Mouse (Mus musculus): Measurements from ENCODE around the gene Ptgs1. TPM values are rescaled to one million over a fixed set of nuclear protein-coding genes. Genes with fewer than 3 reads are reported as not detected.

The Ptgs1 gene
- polyA plus RNA-seq, 1 experiment from 2014 or later, result 23.3 TPM

DNA sequence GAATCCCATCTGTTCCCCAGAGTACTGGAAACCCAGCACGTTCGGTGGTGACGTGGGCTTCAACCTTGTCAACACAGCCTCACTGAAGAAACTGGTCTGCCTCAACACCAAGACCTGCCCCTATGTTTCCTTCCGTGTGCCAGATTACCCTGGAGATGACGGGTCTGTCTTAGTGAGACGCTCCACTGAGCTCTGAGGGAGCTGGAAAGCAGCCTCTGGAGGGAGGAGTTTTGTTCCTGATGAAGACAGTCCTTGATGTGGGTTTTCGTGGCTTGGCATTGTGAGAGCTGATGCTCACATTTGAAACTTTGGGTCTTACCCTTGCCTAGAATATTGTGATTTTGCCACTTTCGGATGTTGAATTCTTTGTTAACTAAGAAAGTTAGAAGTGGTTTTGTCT lies 20.9 kb downstream of the Ptgs1 start:
- Histone ChIP-seq H3K36me3 (peaks cover 11% of the 10 kb centered on the region; the same call in 1 of the 2 replicates), H3K4me2 (no peak overlapping the region), H3K9me3 (no peaks in the 10 kb centered on the region), H3K9ac (no peak overlapping the region), H3K27ac (replicated peaks) (no peak overlapping the region), H3K27me3 (replicated peaks) (no peaks in the 10 kb centered on the region), H3K4me3 (no peak overlapping the region), H3K4me1 (peaks cover 4% of the 10 kb centered on the region; the same call in 1 of the 2 replicates)
- 51% methylated on average over 8 of the region's 8 CpGs for WGBS
- ATAC-seq (ENCODE audit: extremely low read depth, insufficient number of reproducible peaks, low FRiP score, low TSS enrichment), result no peak

GRCm38 (mm10) chr2:36252505-36252904 lies 22.3 kb downstream of the Ptgs1 start:
- ATAC-seq (ENCODE audit: extremely low read depth, insufficient number of reproducible peaks, low FRiP score, low TSS enrichment), result no peak
- H3K9ac ChIP-seq, result no peak overlapping the region
- no peaks in the 10 kb centered on the region for H3K9me3 ChIP-seq
- peaks cover 8% of the 10 kb centered on the region; the same call in 1 of the 2 replicates for H3K36me3 ChIP-seq
- WGBS, result 76% methylated on average over 4 of the region's 4 CpGs
- H3K4me2 ChIP-seq, result no peak overlapping the region
- no peak overlapping the region for H3K27ac ChIP-seq (replicated peaks)
- H3K4me3 ChIP-seq, result no peak overlapping the region
- peaks cover 4% of the 10 kb centered on the region; the same call in 1 of the 2 replicates for H3K4me1 ChIP-seq
- no peaks in the 10 kb centered on the region for H3K27me3 ChIP-seq (replicated peaks)

DNA sequence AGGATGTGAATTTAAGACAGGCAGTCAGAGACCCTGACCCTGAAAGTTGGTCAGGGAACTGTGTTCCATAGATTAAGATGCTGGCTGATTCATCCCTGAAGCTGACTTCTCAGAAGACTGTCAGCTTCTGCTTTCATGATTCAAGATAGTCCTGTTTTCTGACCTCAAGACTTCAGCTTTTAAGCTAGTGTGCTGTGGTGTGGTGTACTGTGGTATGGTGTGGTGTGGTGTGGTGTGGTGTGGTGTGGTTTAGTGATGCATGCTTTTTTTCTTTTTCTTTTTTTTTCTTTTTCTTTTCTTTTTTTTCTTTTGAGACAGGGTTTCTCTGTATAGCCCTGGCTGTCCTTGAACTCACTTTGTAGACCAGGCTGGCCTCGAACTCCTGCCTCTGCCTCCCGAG lies 24.2 kb downstream of the Ptgs1 start:
- H3K9ac ChIP-seq, result no peak overlapping the region
- no peaks in the 10 kb centered on the region for H3K9me3 ChIP-seq
- H3K4me2 ChIP-seq, result no peak overlapping the region
- H3K4me1 ChIP-seq, result peaks cover 4% of the 10 kb centered on the region; the same call in 1 of the 2 replicates
- no peaks in the 10 kb centered on the region; the same call in 1 of the 2 replicates for H3K27me3 ChIP-seq (replicated peaks)
- 83% methylated on average over 2 of the region's 2 CpGs for WGBS
- H3K27ac ChIP-seq (replicated peaks), result no peak overlapping the region
- no peak for ATAC-seq (ENCODE audit: extremely low read depth, insufficient number of reproducible peaks, low FRiP score, low TSS enrichment)
- no peak overlapping the region for H3K4me3 ChIP-seq
- H3K36me3 ChIP-seq, result peaks cover 3% of the 10 kb centered on the region; the same call in 1 of the 2 replicates

GRCm38 (mm10) chr2:36256931-36257330 lies 26.7 kb downstream of the Ptgs1 start:
- ATAC-seq (ENCODE audit: extremely low read depth, insufficient number of reproducible peaks, low FRiP score, low TSS enrichment), result no peak
- Histone ChIP-seq H3K4me1 (no peaks in the 10 kb centered on the region), H3K36me3 (no peaks in the 10 kb centered on the region), H3K27me3 (replicated peaks) (no peaks in the 10 kb centered on the region; the same call in 1 of the 2 replicates), H3K27ac (replicated peaks) (no peak overlapping the region), H3K9ac (no peak overlapping the region), H3K4me3 (no peak overlapping the region), H3K9me3 (no peaks in the 10 kb centered on the region), H3K4me2 (no peak overlapping the region)

DNA sequence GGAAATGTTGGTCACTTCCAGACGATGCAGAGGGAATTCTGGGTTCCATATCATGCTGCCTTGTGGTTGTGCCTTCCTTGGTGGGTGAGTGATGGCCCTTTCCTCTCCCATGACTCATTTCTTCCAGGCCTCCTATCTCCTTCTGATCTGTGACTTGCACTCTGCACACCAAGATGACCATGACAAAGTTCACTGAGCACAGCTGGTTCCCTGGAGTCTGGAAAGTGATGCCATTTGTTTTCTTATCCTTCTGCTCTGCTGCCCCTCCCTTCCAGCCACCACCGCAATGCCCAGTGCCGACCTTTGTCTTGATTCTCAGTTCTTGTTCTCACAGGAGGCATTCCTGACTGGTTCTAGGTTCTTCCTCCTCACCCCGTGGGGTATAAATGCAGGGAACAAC lies 29.2 kb downstream of the Ptgs1 start:
- Histone ChIP-seq H3K4me1 (no peaks in the 10 kb centered on the region), H3K4me3 (no peak overlapping the region), H3K9ac (no peak overlapping the region), H3K4me2 (no peak overlapping the region), H3K36me3 (no peaks in the 10 kb centered on the region), H3K9me3 (no peaks in the 10 kb centered on the region), H3K27me3 (replicated peaks) (no peaks in the 10 kb centered on the region; the same call in 1 of the 2 replicates), H3K27ac (replicated peaks) (no peak overlapping the region)
- ATAC-seq (ENCODE audit: extremely low read depth, insufficient number of reproducible peaks, low FRiP score, low TSS enrichment), result no peak
- WGBS, result 63% methylated on average over 4 of the region's 4 CpGs

DNA sequence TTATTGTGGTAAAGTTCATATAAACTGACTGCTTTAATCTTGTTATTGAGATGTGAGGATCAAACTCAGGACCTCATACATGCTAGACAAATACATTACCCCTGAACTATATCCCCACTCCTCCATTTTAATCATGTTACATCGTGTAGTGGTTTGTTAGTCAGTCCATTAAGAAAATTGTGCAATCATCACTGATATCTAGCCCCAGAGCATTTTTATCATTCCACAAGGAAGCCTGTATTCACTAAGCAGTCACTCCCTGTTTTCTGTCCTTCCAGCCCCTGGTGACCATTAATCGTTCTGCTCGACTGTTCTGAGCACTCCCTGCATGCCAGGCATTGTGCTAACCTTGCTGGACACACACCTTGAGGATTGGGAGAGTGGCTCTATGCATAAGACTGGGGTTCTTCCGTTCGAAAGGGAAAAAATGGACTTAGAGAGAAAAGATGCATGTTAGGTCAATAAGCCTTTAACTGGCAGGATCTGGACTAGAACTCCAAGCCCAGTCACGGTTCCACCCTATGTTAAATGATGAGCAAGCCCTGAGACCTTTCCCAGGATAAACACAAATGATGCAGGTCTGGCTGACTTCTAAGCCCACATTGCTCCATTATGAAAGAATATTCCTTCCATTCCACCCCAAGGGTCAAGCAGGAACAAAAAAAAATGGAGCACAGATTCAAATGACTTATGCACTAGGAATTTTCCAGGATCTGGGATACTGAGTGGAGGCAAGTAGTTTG lies 29.7 kb downstream of the Ptgs1 start:
- H3K36me3 ChIP-seq, result no peaks in the 10 kb centered on the region
- H3K4me1 ChIP-seq, result no peaks in the 10 kb centered on the region
- H3K4me3 ChIP-seq, result no peak overlapping the region
- no peak overlapping the region for H3K27ac ChIP-seq (replicated peaks)
- 77% methylated on average over 6 of the region's 6 CpGs for WGBS
- ATAC-seq (ENCODE audit: extremely low read depth, insufficient number of reproducible peaks, low FRiP score, low TSS enrichment), result no peak
- no peak overlapping the region for H3K9ac ChIP-seq
- H3K9me3 ChIP-seq, result no peaks in the 10 kb centered on the region
- no peaks in the 10 kb centered on the region; the same call in 1 of the 2 replicates for H3K27me3 ChIP-seq (replicated peaks)
- H3K4me2 ChIP-seq, result no peak overlapping the region

- H3K4me3 ChIP-seq, result no peak overlapping the region
- H3K4me1 ChIP-seq, result no peaks in the 10 kb centered on the region
- no peaks in the 10 kb centered on the region for H3K9me3 ChIP-seq
- ATAC-seq (ENCODE audit: extremely low read depth, insufficient number of reproducible peaks, low FRiP score, low TSS enrichment), result no peak
- no peak overlapping the region for H3K27ac ChIP-seq (replicated peaks)
- no peak overlapping the region for H3K4me2 ChIP-seq
- H3K9ac ChIP-seq, result no peak overlapping the region
- WGBS, result 71% methylated on average over 4 of the region's 4 CpGs
- H3K27me3 ChIP-seq (replicated peaks), result no peaks in the 10 kb centered on the region; the same call in 1 of the 2 replicates
- H3K36me3 ChIP-seq, result no peaks in the 10 kb centered on the region
Observed at GRCm38 (mm10) chr2:36262025-36262424, 31.8 kb downstream of the Ptgs1 start.

DNA sequence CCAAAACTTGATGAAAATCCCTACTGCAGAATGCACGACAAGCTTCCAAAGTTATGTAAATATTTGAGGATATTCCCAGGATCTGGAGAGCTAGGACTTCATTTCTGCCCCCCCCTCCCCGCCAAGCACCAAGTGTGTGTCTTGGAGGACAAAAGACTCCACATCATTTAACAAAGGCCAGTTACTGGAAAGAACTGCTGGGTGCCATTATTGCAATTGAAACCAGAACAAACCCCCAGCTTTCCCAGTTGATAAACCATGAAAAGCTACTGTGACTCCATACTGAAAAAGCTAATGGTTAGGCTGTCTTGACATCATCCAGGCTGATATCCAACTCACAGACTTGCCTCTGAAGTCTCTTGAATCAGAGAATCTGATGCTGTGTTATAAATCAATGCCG lies 39.2 kb downstream of the Ptgs1 start:
- H3K27ac ChIP-seq (replicated peaks), result no peak overlapping the region
- H3K36me3 ChIP-seq, result no peaks in the 10 kb centered on the region
- H3K4me1 ChIP-seq, result no peaks in the 10 kb centered on the region
- no peak overlapping the region for H3K4me3 ChIP-seq
- H3K4me2 ChIP-seq, result no peak overlapping the region
- ATAC-seq (ENCODE audit: extremely low read depth, insufficient number of reproducible peaks, low FRiP score, low TSS enrichment), result no peak
- no peak overlapping the region for H3K9ac ChIP-seq
- no peaks in the 10 kb centered on the region for H3K9me3 ChIP-seq
- H3K27me3 ChIP-seq (replicated peaks), result 0 out of 2 replicates have a peak, but pooled peaks cover 6% of the 10 kb centered on the region
- 67% methylated on average over 3 of the region's 3 CpGs for WGBS

- ATAC-seq (ENCODE audit: extremely low read depth, insufficient number of reproducible peaks, low FRiP score, low TSS enrichment), result no peak
- WGBS, result 37% methylated on average over 2 of the region's 2 CpGs
Observed at GRCm38 (mm10) chr2:36270186-36270585, 40.0 kb downstream of the Ptgs1 start.

GRCm38 (mm10) chr2:36271085-36271484 lies 40.9 kb downstream of the Ptgs1 start:
- ATAC-seq (ENCODE audit: extremely low read depth, insufficient number of reproducible peaks, low FRiP score, low TSS enrichment), result no peak

More at GRCm38 (mm10) chr2:36270186-36270585, 40.0 kb downstream of the Ptgs1 start:
- H3K9me3 ChIP-seq, result no peaks in the 10 kb centered on the region
- H3K9ac ChIP-seq, result no peak overlapping the region
- no peak overlapping the region for H3K27ac ChIP-seq (replicated peaks)
- H3K4me1 ChIP-seq, result no peaks in the 10 kb centered on the region
- no peak overlapping the region for H3K4me3 ChIP-seq
- no peaks in the 10 kb centered on the region for H3K36me3 ChIP-seq
- no peak overlapping the region for H3K4me2 ChIP-seq
- 0 out of 2 replicates have a peak, but pooled peaks cover 6% of the 10 kb centered on the region for H3K27me3 ChIP-seq (replicated peaks)

DNA sequence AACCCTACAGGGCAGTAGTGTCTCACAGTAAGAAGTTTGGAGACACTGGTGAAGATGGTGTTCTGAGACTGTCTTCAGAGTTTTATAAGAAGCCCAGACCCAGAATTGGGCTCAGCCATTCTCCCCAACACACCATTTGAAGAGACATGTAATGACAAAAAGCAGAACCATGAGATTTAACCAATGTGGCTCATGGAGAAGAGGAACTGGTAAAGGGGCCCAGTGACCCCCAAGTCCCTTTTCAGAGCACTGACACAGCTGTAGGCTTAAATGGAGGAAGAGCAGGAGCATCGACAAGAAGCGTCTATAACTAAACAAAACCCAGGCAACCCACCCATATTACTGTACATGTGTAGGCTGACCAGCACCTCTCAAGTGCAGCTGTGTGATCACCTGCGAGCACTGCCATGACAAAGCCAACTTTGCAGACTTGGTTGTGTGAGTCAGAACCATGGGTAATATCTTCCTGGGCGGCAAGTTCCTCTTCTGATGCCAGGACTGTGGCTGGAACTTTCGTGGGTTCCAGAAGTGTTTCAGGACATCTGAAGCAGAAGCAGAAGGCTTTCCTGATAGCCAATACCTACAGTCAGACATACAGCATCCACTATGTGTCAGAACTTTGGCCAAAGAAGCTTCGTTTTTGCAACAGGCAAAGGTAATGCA lies 42.2 kb downstream of the Ptgs1 start:
- Histone ChIP-seq H3K9me3 (no peaks in the 10 kb centered on the region), H3K27ac (replicated peaks) (no peak overlapping the region), H3K4me1 (no peaks in the 10 kb centered on the region), H3K9ac (no peak overlapping the region), H3K36me3 (no peaks in the 10 kb centered on the region), H3K4me3 (no peak overlapping the region), H3K4me2 (no peak overlapping the region), H3K27me3 (replicated peaks) (0 out of 2 replicates have a peak, but pooled peaks cover 6% of the 10 kb centered on the region)
- ATAC-seq (ENCODE audit: extremely low read depth, insufficient number of reproducible peaks, low FRiP score, low TSS enrichment), result no peak
- 62% methylated on average over 6 of the region's 6 CpGs for WGBS

More at GRCm38 (mm10) chr2:36271085-36271484, 40.9 kb downstream of the Ptgs1 start:
- no peaks in the 10 kb centered on the region for H3K4me1 ChIP-seq
- H3K27ac ChIP-seq (replicated peaks), result no peak overlapping the region
- H3K27me3 ChIP-seq (replicated peaks), result 0 out of 2 replicates have a peak, but pooled peaks cover 6% of the 10 kb centered on the region
- no peak overlapping the region for H3K4me2 ChIP-seq
- H3K4me3 ChIP-seq, result no peak overlapping the region
- no peaks in the 10 kb centered on the region for H3K36me3 ChIP-seq
- H3K9me3 ChIP-seq, result no peaks in the 10 kb centered on the region
- no peak overlapping the region for H3K9ac ChIP-seq
- 78% methylated on average over 4 of the region's 4 CpGs for WGBS

Data from heart, embryonic 13.5 days (tissue).